Mouse (Mus musculus): ENCODE results near the gene Nell2. TPM values are rescaled to one million over a fixed set of nuclear protein-coding genes. Genes with fewer than 3 reads are reported as not detected.

The Nell2 gene
- polyA plus RNA-seq, 1 experiment from 2014 or later: 5.6 TPM

- Histone ChIP-seq H3K27ac (no peak overlapping the region), H3K27me3 (no peaks in the 10 kb centered on the region), H3K4me3 (replicated peaks) (no peak overlapping the region), H3K36me3 (no peaks in the 10 kb centered on the region), H3K9ac (replicated peaks) (no peak overlapping the region), H3K9me3 (no peaks in the 10 kb centered on the region), H3K4me2 (no peak overlapping the region), H3K4me1 (replicated peaks) (no peaks in the 10 kb centered on the region)
- WGBS: 73% methylated on average over 13 of the region's 13 CpGs
- ATAC-seq (ENCODE audit: insufficient number of reproducible peaks, insufficient read depth, low FRiP score, low TSS enrichment, low read depth): no peak
These were observed 297.2 kb downstream of the Nell2 start for GRCm38 (mm10) chr15:95231171-95231570.

GRCm38 (mm10) chr15:95216640-95217365, 311.6 kb downstream of the Nell2 start:
- WGBS: 54% methylated on average over 12 of the region's 12 CpGs
- H3K27me3 ChIP-seq: no peaks in the 10 kb centered on the region
- no peak overlapping the region for H3K4me2 ChIP-seq
- H3K9me3 ChIP-seq: no peaks in the 10 kb centered on the region
- ATAC-seq (ENCODE audit: insufficient number of reproducible peaks, insufficient read depth, low FRiP score, low TSS enrichment, low read depth): no peak
- peaks cover 9% of the 10 kb centered on the region for H3K4me1 ChIP-seq (replicated peaks)
- H3K36me3 ChIP-seq: no peaks in the 10 kb centered on the region
- H3K4me3 ChIP-seq (replicated peaks): no peak overlapping the region
- no peak overlapping the region for H3K9ac ChIP-seq (replicated peaks)
- no peak overlapping the region for H3K27ac ChIP-seq

- no peak overlapping the region for H3K4me3 ChIP-seq (replicated peaks)
- no peaks in the 10 kb centered on the region for H3K4me1 ChIP-seq (replicated peaks)
- no peak overlapping the region for H3K9ac ChIP-seq (replicated peaks)
- no peaks in the 10 kb centered on the region for H3K36me3 ChIP-seq
- ATAC-seq (ENCODE audit: insufficient number of reproducible peaks, insufficient read depth, low FRiP score, low TSS enrichment, low read depth): no peak
- WGBS: 82% methylated on average over 4 of the region's 4 CpGs
- H3K27me3 ChIP-seq: no peaks in the 10 kb centered on the region
- no peak overlapping the region for H3K4me2 ChIP-seq
- no peaks in the 10 kb centered on the region for H3K9me3 ChIP-seq
- H3K27ac ChIP-seq: no peak overlapping the region
These were observed 317.8 kb downstream of the Nell2 start for GRCm38 (mm10) chr15:95210551-95210950.

- Histone ChIP-seq H3K27me3 (no peaks in the 10 kb centered on the region), H3K4me3 (replicated peaks) (no peak overlapping the region), H3K4me2 (no peak overlapping the region), H3K4me1 (replicated peaks) (no peaks in the 10 kb centered on the region), H3K36me3 (no peaks in the 10 kb centered on the region), H3K27ac (no peak overlapping the region), H3K9ac (replicated peaks) (no peak overlapping the region), H3K9me3 (no peaks in the 10 kb centered on the region)
- ATAC-seq (ENCODE audit: insufficient number of reproducible peaks, insufficient read depth, low FRiP score, low TSS enrichment, low read depth): no peak
- 87% methylated on average over 4 of the region's 4 CpGs for WGBS
These were observed 319.2 kb downstream of the Nell2 start for GRCm38 (mm10) chr15:95209186-95209585.

- Histone ChIP-seq H3K9me3 (no peaks in the 10 kb centered on the region), H3K27ac (no peak overlapping the region), H3K4me2 (no peak overlapping the region), H3K4me3 (replicated peaks) (no peak overlapping the region), H3K36me3 (no peaks in the 10 kb centered on the region), H3K4me1 (replicated peaks) (0 out of 2 replicates have a peak, but pooled peaks cover 2% of the 10 kb centered on the region), H3K9ac (replicated peaks) (no peak overlapping the region), H3K27me3 (no peaks in the 10 kb centered on the region)
- ATAC-seq (ENCODE audit: insufficient number of reproducible peaks, insufficient read depth, low FRiP score, low TSS enrichment, low read depth): no peak
- 71% methylated on average over 9 of the region's 9 CpGs for WGBS
These were observed 334.6 kb downstream of the Nell2 start for GRCm38 (mm10) chr15:95193661-95194280.

- no peak overlapping the region for H3K27ac ChIP-seq
- 0 out of 2 replicates have a peak, but pooled peaks cover 2% of the 10 kb centered on the region for H3K4me1 ChIP-seq (replicated peaks)
- no peaks in the 10 kb centered on the region for H3K27me3 ChIP-seq
- H3K9ac ChIP-seq (replicated peaks): no peak overlapping the region
- WGBS: 86% methylated on average over 8 of the region's 8 CpGs
- ATAC-seq (ENCODE audit: insufficient number of reproducible peaks, insufficient read depth, low FRiP score, low TSS enrichment, low read depth): no peak
- H3K36me3 ChIP-seq: no peaks in the 10 kb centered on the region
- no peak overlapping the region for H3K4me2 ChIP-seq
- H3K9me3 ChIP-seq: no peaks in the 10 kb centered on the region
- no peak overlapping the region for H3K4me3 ChIP-seq (replicated peaks)
These were observed 335.4 kb downstream of the Nell2 start for GRCm38 (mm10) chr15:95192951-95193350.

- Histone ChIP-seq H3K9ac (replicated peaks) (no peak overlapping the region), H3K27ac (no peak overlapping the region)
- 56% methylated on average over 10 of the region's 10 CpGs for WGBS
These were observed 342.1 kb downstream of the Nell2 start for GRCm38 (mm10) chr15:95186226-95186625.

GRCm38 (mm10) chr15:95185419-95185818, 342.9 kb downstream of the Nell2 start:
- Histone ChIP-seq H3K4me1 (replicated peaks) (no peaks in the 10 kb centered on the region), H3K9ac (replicated peaks) (no peak overlapping the region), H3K4me2 (no peak overlapping the region), H3K36me3 (no peaks in the 10 kb centered on the region), H3K4me3 (replicated peaks) (no peak overlapping the region), H3K9me3 (no peaks in the 10 kb centered on the region), H3K27ac (no peak overlapping the region), H3K27me3 (peaks cover 4% of the 10 kb centered on the region; the same call in 1 of the 2 replicates)
- WGBS: 64% methylated on average over 9 of the region's 9 CpGs
- no peak for ATAC-seq (ENCODE audit: insufficient number of reproducible peaks, insufficient read depth, low FRiP score, low TSS enrichment, low read depth)

More at GRCm38 (mm10) chr15:95186226-95186625, 342.1 kb downstream of the Nell2 start:
- no peak for ATAC-seq (ENCODE audit: insufficient number of reproducible peaks, insufficient read depth, low FRiP score, low TSS enrichment, low read depth)
- Histone ChIP-seq H3K4me3 (replicated peaks) (no peak overlapping the region), H3K9me3 (no peaks in the 10 kb centered on the region), H3K4me1 (replicated peaks) (no peaks in the 10 kb centered on the region), H3K4me2 (no peak overlapping the region), H3K36me3 (no peaks in the 10 kb centered on the region), H3K27me3 (peaks cover 4% of the 10 kb centered on the region; the same call in 1 of the 2 replicates)

GRCm38 (mm10) chr15:95183450-95183849, 344.9 kb downstream of the Nell2 start:
- no peak overlapping the region for H3K9ac ChIP-seq (replicated peaks)
- H3K27me3 ChIP-seq: peaks cover 4% of the 10 kb centered on the region; the same call in 1 of the 2 replicates
- H3K36me3 ChIP-seq: no peaks in the 10 kb centered on the region
- no peak for ATAC-seq (ENCODE audit: insufficient number of reproducible peaks, insufficient read depth, low FRiP score, low TSS enrichment, low read depth)
- H3K4me3 ChIP-seq (replicated peaks): no peak overlapping the region
- no peak overlapping the region for H3K27ac ChIP-seq
- WGBS: 82% methylated on average over 5 of the region's 5 CpGs
- H3K9me3 ChIP-seq: no peaks in the 10 kb centered on the region
- no peak overlapping the region for H3K4me2 ChIP-seq
- no peaks in the 10 kb centered on the region for H3K4me1 ChIP-seq (replicated peaks)

- Histone ChIP-seq H3K4me1 (replicated peaks) (peaks cover 4% of the 10 kb centered on the region; the same call in 1 of the 2 replicates), H3K9ac (replicated peaks) (no peak overlapping the region), H3K4me3 (replicated peaks) (no peak overlapping the region), H3K36me3 (no peaks in the 10 kb centered on the region), H3K27ac (no peak overlapping the region), H3K27me3 (no peaks in the 10 kb centered on the region), H3K4me2 (no peak overlapping the region), H3K9me3 (no peaks in the 10 kb centered on the region)
- ATAC-seq (ENCODE audit: insufficient number of reproducible peaks, insufficient read depth, low FRiP score, low TSS enrichment, low read depth): no peak
- WGBS: 22% methylated on average over 3 of the region's 3 CpGs
These were observed 371.5 kb downstream of the Nell2 start for GRCm38 (mm10) chr15:95156828-95157227.

GRCm38 (mm10) chr15:95145118-95145517, 383.2 kb downstream of the Nell2 start:
- WGBS: 87% methylated on average over 2 of the region's 2 CpGs
- Histone ChIP-seq H3K4me2 (no peak overlapping the region), H3K27me3 (no peaks in the 10 kb centered on the region), H3K9me3 (no peaks in the 10 kb centered on the region), H3K4me3 (replicated peaks) (no peak overlapping the region), H3K27ac (no peak overlapping the region), H3K36me3 (no peaks in the 10 kb centered on the region), H3K4me1 (replicated peaks) (no peaks in the 10 kb centered on the region), H3K9ac (replicated peaks) (no peak overlapping the region)
- ATAC-seq (ENCODE audit: insufficient number of reproducible peaks, insufficient read depth, low FRiP score, low TSS enrichment, low read depth): no peak
